In the genomic region with DNA sequence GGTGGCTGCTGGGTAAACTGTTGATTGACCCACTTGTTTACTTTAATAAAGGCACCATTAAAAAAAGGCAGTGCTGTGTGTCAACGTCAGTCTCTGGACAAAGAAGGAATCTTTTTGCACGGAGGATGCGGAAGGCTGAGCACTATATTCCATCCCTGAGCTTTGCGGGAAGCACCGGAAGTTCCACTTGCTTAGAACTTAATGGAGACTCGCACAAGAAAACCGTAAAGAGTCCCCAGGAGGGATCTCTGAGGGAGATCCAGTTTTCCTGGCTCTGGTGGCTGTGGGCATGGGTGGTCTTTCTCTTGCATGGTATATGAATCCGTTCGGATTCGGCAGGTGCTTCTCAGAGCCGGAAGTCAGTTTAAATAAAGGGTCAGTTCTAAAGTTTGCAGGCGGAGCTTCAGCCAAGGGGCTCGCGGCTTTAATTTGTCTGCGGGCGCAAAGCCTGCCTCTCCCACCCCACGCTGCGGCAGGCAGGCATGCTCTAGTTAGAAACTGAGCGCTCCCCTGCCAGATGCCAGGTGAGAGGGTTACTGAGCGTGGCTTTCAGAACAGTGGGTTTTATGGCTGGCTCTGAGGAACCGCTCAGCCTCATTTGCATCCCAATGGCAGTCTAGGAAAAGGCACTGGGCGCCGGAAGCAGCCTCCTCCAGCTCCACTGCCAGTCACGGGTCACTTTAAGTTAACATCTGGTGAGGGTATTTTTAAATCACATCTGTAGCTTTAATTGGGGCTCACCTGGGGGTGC, we compare ENCODE assay signal across 8 mouse cellular contexts.
DNase-seq lines count a peak whose midpoint lies in the region; ATAC-seq and TF ChIP-seq lines count a peak whose summit lies in the region.

No protein-coding gene starts in this region.

- in situ Hi-C loops in ES-E14 (cut with MboI; ENCODE audit: low sequenced_read_pairs in 2 of 2, unreplicated experiment in 2 of 2) = no loop called here

- peak; percentile 59 for DNase-seq in ES-E14 (ENCODE audit: low read depth, low spot score)
- peak; percentile 14 for DNase-seq in limb, embryonic 14.5 days (ENCODE audit: low spot score)
- DNase-seq in ovary, postnatal 14 days (ENCODE audit: low spot score) = no peak
- no peak for DNase-seq in cerebellum, postnatal 4 days (ENCODE audit: low spot score in 2 of 2)

- H3K9ac ChIP-seq in ES-E14 (ENCODE audit: insufficient read depth, low read depth, low read length, poor library complexity, severe bottlenecking) = peak overlapping the region; percentile 47
- H3K9ac ChIP-seq in hindbrain, embryonic 12.5 days = peak overlapping the region; percentile 50
- H3K9ac ChIP-seq in limb, embryonic 14.5 days (ENCODE audit: low read depth, low read length, severe bottlenecking) = peak overlapping the region; percentile 21; the same call in 1 of the 2 replicates
- H3K9ac ChIP-seq in stomach, embryonic 14.5 days (replicated peaks; ENCODE audit: low read depth, low read length) = no peak overlapping the region

- no peak overlapping the region; the same call in 1 of the 2 replicates for H3K27ac ChIP-seq in ES-E14 (ENCODE audit: insufficient read depth, low read depth, low read length, poor library complexity, severe bottlenecking)
- H3K27ac ChIP-seq in hindbrain, embryonic 12.5 days = peak overlapping the region; percentile 40; the same call in 1 of the 2 replicates
- H3K27ac ChIP-seq in limb, embryonic 14.5 days (replicated peaks; ENCODE audit: low read depth, low read length) = no peak overlapping the region
- no peak overlapping the region for H3K27ac ChIP-seq in stomach, embryonic 14.5 days (ENCODE audit: low read length)

- H3K4me2 ChIP-seq in hindbrain, embryonic 12.5 days (replicated peaks) = peak overlapping the region; percentile 58
- H3K4me2 ChIP-seq in limb, embryonic 14.5 days (replicated peaks; ENCODE audit: low read depth, low read length, severe bottlenecking) = peak overlapping the region; percentile 54
- peak overlapping the region; percentile 79 for H3K4me2 ChIP-seq in stomach, embryonic 14.5 days (replicated peaks; ENCODE audit: low read depth, low read length)

- H3K9me3 ChIP-seq in E14TG2a.4 (ENCODE audit: low read length) = no peaks in the 10 kb centered on the region
- no peaks in the 10 kb centered on the region for H3K9me3 ChIP-seq in ES-E14 (ENCODE audit: control insufficient read depth, insufficient read depth, low read depth, low read length)
- H3K9me3 ChIP-seq in hindbrain, embryonic 12.5 days (replicated peaks) = no peaks in the 10 kb centered on the region
- no peaks in the 10 kb centered on the region for H3K9me3 ChIP-seq in limb, embryonic 14.5 days (ENCODE audit: control insufficient read depth, low read length)
- no peaks in the 10 kb centered on the region for H3K9me3 ChIP-seq in stomach, embryonic 14.5 days (ENCODE audit: control insufficient read depth, low read depth, low read length)

- H3K4me3 ChIP-seq in E14TG2a.4 (replicated peaks; ENCODE audit: low read length) (peak overlapping the region; percentile 71), ES-E14 (ENCODE audit: insufficient read depth in 1 of 2, low read depth in 1 of 2, low read length in 2 of 2, poor library complexity in 1 of 2, severe bottlenecking in 1 of 2) (peak overlapping the region; percentile 42 to 43)
- peak overlapping the region; percentile 33 for H3K4me3 ChIP-seq in hindbrain, embryonic 12.5 days
- H3K4me3 ChIP-seq in limb, embryonic 14.5 days (replicated peaks; ENCODE audit: low read length) = peak overlapping the region; percentile 28
- H3K4me3 ChIP-seq in stomach, embryonic 14.5 days (ENCODE audit: low read depth, low read length) = peak overlapping the region; percentile 35

- no peak for TF ChIP-seq POLR2A in limb, embryonic 14.5 days (IDR thresholded peaks at IDR 0.05; ENCODE audit: borderline replicate concordance, extremely low read depth, insufficient read depth, insufficient read length)

- ATAC-seq in hindbrain, embryonic 12.5 days (ENCODE audit: low FRiP score) = no peak
- 0 out of 2 replicates have a peak, but pooled peaks have one; percentile 23 for ATAC-seq in limb, embryonic 14.5 days (ENCODE audit: low FRiP score, low read depth)
- ATAC-seq in stomach, embryonic 14.5 days (ENCODE audit: insufficient number of reproducible peaks, insufficient read depth, low FRiP score, low read depth) = no peak
- no peak for ATAC-seq in erythroid progenitor cell, adult 5-6 weeks (replicated peaks; ENCODE audit: low FRiP score, poor library complexity, severe bottlenecking)

- H3K4me1 ChIP-seq in E14TG2a.4 (replicated peaks; ENCODE audit: low read depth, low read length) = peaks cover 29% of the 10 kb centered on the region
- H3K4me1 ChIP-seq in ES-E14 (ENCODE audit: control insufficient read depth in 2 of 2, insufficient read depth in 2 of 2, low read length in 2 of 2, poor library complexity in 1 of 2) = peaks cover 2 to 12% of the 10 kb centered on the region in 2 experiments; a peak in 2 of 4 replicates
- peaks cover 40% of the 10 kb centered on the region for H3K4me1 ChIP-seq in hindbrain, embryonic 12.5 days
- peaks cover 20% of the 10 kb centered on the region for H3K4me1 ChIP-seq in limb, embryonic 14.5 days (ENCODE audit: control insufficient read depth, insufficient read depth, low read length)
- peaks cover 12% of the 10 kb centered on the region; the same call in 1 of the 2 replicates for H3K4me1 ChIP-seq in stomach, embryonic 14.5 days (ENCODE audit: control insufficient read depth, insufficient read depth, low read length)

- TF ChIP-seq CTCF in E14TG2a.4 (conservative IDR thresholded peaks at IDR 0.05; ENCODE audit: low read length) = no peak

- H3K27me3 ChIP-seq in E14TG2a.4 (ENCODE audit: insufficient read depth, low read length) = peaks cover 26% of the 10 kb centered on the region
- peaks cover 20% of the 10 kb centered on the region for H3K27me3 ChIP-seq in hindbrain, embryonic 12.5 days
- H3K27me3 ChIP-seq in limb, embryonic 14.5 days (ENCODE audit: control insufficient read depth, insufficient read depth, low read length) = no peaks in the 10 kb centered on the region
- no peaks in the 10 kb centered on the region for H3K27me3 ChIP-seq in stomach, embryonic 14.5 days (ENCODE audit: control insufficient read depth, insufficient read depth, low read length)

- under 1% methylated on average over 24 of the region's 24 CpGs for WGBS in hindbrain, embryonic 12.5 days
- WGBS in limb, embryonic 14.5 days = 1% methylated on average over 24 of the region's 24 CpGs
- WGBS in stomach, embryonic 14.5 days = under 1% methylated on average over 24 of the region's 24 CpGs

- H3K36me3 ChIP-seq in E14TG2a.4 (ENCODE audit: insufficient read depth, low read length) = no peaks in the 10 kb centered on the region
- H3K36me3 ChIP-seq in ES-E14 (ENCODE audit: control insufficient read depth, insufficient read depth, low read length, poor library complexity, severe bottlenecking) = no peaks in the 10 kb centered on the region
- H3K36me3 ChIP-seq in hindbrain, embryonic 12.5 days = no peaks in the 10 kb centered on the region
- H3K36me3 ChIP-seq in limb, embryonic 14.5 days (ENCODE audit: control insufficient read depth, insufficient read depth, low read length) = no peaks in the 10 kb centered on the region
- H3K36me3 ChIP-seq in stomach, embryonic 14.5 days (ENCODE audit: control insufficient read depth, insufficient read depth, low read length) = no peaks in the 10 kb centered on the region

TF ChIP-seq in ES-E14, 5 proteins besides CTCF, POLR2A, EP300 and RAD21:
- TF ChIP-seq CHD2 (IDR thresholded peaks at IDR 0.05; ENCODE audit: low read depth, low read length) = no peak
- no peak for TF ChIP-seq ZNF384 (IDR thresholded peaks at IDR 0.05; ENCODE audit: low read depth, low read length)
- no peak for TF ChIP-seq ZC3H11A (IDR thresholded peaks at IDR 0.05; ENCODE audit: borderline replicate concordance, low read depth, low read length)

Comparison
In these comparisons a context has a peak if more than half of its experiments do, and no peak if none do; other contexts are left out.
1. DNase-seq: peak in ES-E14 (single experiment) and limb, embryonic 14.5 days (single experiment); none in ovary, postnatal 14 days (single experiment) and cerebellum, postnatal 4 days (0 of 2).
2. Peak in every context shown above with its lines, with median percentiles within 50 percentile points of each other: H3K4me3 ChIP-seq and H3K4me2 ChIP-seq.